Mouse (Mus musculus): ENCODE data around the gene Gm3854. TPM values are rescaled to one million over a fixed set of nuclear protein-coding genes. Genes with fewer than 3 reads are reported as not detected.
"Not testable (repeated sequence)": the region's sequence is repeated elsewhere in the genome, so short reads cannot be mapped to it uniquely, and the experiment has no call there.

The Gm3854 gene
- 0.19 TPM in 1 of 3 replicates, not detected in the others for total RNA-seq (2017)

- no peak for ATAC-seq (replicated peaks; ENCODE audit: insufficient number of reproducible peaks, low FRiP score, low TSS enrichment, poor library complexity, severe bottlenecking)
Measured at GRCm38 (mm10) chr7:6343501-6344071, at the start of gene Gm3854. Gene Gm3854, plus strand, starts transcription at chr7:6343759.

- not testable (repeated sequence) for ATAC-seq (replicated peaks; ENCODE audit: insufficient number of reproducible peaks, low FRiP score, low TSS enrichment, poor library complexity, severe bottlenecking)
Measured at GRCm38 (mm10) chr7:6300796-6301195, 42.8 kb upstream of the Gm3854 start.

GRCm38 (mm10) chr7:6330458-6331232 is 12.9 kb upstream of the Gm3854 start:
- peak; percentile 23 for ATAC-seq (replicated peaks; ENCODE audit: insufficient number of reproducible peaks, low FRiP score, low TSS enrichment, poor library complexity, severe bottlenecking)

GRCm38 (mm10) chr7:6331233-6331956 is 12.2 kb upstream of the Gm3854 start, which contains the start of gene Zfp583:
Gene Zfp583, minus strand, starts transcription at chr7:6331285.
- peak; percentile 80 for ATAC-seq (replicated peaks; ENCODE audit: insufficient number of reproducible peaks, low FRiP score, low TSS enrichment, poor library complexity, severe bottlenecking)

- ATAC-seq (replicated peaks; ENCODE audit: insufficient number of reproducible peaks, low FRiP score, low TSS enrichment, poor library complexity, severe bottlenecking) = no peak
Measured at GRCm38 (mm10) chr7:6339865-6340264, 3.7 kb upstream of the Gm3854 start.

DNA sequence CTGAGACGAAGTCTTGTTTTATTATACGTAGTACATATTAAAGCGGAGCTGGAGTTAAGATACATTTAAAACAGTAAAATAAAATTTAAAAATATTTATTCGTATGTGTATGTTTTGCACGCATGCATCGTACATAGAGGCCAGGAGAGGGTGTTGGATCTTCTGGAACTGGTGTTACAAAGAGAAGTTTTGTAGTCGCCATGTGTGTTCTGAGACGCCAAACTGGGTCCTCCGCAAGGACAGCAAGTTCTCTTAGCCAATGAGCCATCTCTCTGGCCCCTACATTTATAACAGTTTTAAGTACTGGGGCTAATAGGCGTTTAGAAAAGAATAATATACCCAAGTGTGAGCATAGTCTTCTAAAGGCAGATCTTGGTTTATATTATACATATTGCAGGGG is 565 bp downstream of the Gm3854 start:
- no peak for ATAC-seq (replicated peaks; ENCODE audit: insufficient number of reproducible peaks, low FRiP score, low TSS enrichment, poor library complexity, severe bottlenecking)

DNA sequence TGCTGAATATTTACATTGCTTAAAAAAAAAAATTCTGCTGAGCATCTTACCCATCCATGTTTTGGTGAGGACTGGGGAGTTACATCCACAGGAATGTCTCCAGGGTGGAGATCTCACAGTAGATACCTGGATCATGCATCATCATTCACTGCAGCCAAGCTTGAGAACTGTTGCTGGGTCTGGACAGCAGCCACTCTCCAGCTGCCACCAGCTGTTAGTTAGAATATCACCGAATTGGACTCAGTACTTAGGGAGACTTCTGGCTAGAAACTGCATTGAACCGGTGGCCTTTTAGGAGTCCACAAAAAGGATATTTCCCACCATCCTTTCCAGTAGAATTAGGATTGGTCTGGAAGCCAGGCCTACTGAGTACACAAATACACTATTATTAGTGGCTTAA is 14.6 kb downstream of the Gm3854 start:
- ATAC-seq (replicated peaks; ENCODE audit: insufficient number of reproducible peaks, low FRiP score, low TSS enrichment, poor library complexity, severe bottlenecking) = no peak

DNA sequence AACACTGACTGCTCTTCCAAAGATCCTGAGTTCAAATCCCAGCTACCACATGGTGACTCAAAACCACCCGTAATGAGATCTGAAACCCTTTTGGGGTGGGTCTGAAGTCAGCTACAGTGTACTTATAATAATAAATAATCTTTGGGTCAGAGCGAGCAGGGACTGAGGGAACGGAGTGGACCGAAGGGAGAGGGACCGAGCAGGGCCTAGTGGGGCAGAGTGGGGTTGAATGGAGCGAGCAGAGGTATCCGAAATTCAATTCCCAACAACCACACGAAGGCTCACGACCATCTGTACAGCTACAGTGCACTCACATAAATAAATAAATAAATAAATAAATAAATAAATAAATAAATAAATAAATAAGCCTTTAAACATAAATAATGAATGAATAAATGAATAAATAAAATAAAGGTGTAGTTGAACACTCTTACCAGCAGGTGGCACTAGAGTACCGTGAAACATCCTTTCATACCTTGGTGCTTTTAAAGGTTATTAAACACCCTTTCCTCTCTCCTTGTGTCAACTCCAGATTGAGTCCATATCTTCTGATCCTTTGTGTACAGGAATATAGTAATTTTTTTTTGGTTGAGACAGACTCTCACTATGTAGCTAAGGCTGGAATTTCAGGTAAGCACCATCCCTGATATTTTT is 15.5 kb downstream of the Gm3854 start:
- no peak for ATAC-seq (replicated peaks; ENCODE audit: insufficient number of reproducible peaks, low FRiP score, low TSS enrichment, poor library complexity, severe bottlenecking)

GRCm38 (mm10) chr7:6360477-6361060 is 17.0 kb downstream of the Gm3854 start:
- ATAC-seq (replicated peaks; ENCODE audit: insufficient number of reproducible peaks, low FRiP score, low TSS enrichment, poor library complexity, severe bottlenecking) = no peak

DNA sequence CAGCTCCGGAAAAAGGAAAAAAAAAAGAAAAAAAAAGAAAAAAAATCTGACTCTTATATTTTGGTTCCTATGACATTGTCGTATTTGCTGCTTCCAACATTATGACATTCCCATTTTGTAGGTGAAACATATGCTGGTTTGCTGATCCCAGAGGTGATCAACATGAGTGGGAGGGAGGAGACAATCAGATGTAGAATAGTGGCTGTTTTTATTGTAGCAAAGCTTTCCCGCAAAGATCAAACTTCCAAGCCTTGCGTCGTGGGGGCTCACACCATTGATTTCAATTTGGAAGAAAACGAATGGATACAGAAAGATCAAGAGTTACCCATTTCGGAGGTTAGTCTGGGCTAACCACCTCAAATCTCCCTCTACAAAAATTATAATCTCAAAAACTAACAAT is 18.2 kb downstream of the Gm3854 start:
- ATAC-seq (replicated peaks; ENCODE audit: insufficient number of reproducible peaks, low FRiP score, low TSS enrichment, poor library complexity, severe bottlenecking) = no peak

GRCm38 (mm10) chr7:6362268-6363046 is 18.9 kb downstream of the Gm3854 start:
- peak; percentile 86 for ATAC-seq (replicated peaks; ENCODE audit: insufficient number of reproducible peaks, low FRiP score, low TSS enrichment, poor library complexity, severe bottlenecking)

DNA sequence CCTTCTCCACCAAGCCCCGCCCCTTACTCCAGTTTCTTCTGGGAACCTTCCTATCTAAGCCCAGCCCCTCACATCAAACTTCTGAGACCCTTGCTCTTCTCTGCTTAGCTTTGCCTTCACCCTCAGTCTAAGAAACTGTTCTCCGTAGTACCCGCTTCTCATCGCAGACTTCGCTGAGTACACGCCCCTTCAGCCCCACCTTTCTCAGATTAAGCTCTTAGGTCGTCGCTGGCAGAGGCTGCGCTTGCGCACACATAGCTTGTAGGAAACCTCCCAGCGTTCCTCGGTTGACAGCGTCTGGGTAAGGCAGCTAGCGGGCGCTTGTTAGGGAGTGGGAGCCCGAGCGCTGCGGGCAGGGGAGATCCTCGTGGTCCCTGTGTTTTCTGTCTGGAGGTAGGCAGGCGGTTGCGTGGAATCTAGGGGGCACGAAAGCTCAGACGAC is 19.5 kb downstream of the Gm3854 start, which contains the start of gene Zfp78:
Gene Zfp78 (plus strand): TSS at position 234 of the 442 bp plus-strand sequence.
- peak; percentile 52 for ATAC-seq (replicated peaks; ENCODE audit: insufficient number of reproducible peaks, low FRiP score, low TSS enrichment, poor library complexity, severe bottlenecking)

- no peak for ATAC-seq (replicated peaks; ENCODE audit: insufficient number of reproducible peaks, low FRiP score, low TSS enrichment, poor library complexity, severe bottlenecking)
Measured at GRCm38 (mm10) chr7:6364761-6365160, 21.2 kb downstream of the Gm3854 start.

DNA sequence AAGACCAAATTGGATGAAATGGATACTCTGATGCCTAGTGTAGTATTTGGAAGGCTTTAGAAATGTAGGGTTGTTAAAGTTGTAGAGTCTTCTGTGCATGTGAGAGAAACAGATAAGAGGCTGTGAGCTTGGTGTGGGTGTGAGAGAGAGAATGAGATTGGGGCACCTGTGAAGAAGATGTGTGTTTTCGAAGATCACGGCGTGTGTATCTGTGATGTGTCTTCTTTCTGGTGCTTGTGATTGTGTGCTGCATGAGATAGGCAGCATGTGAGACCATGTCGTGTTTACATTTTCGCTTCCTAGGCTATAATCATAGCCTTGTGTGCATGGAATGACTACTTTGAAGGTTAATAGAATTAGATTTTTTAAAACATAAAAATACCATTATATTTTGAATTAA is 23.6 kb downstream of the Gm3854 start:
- no peak for ATAC-seq (replicated peaks; ENCODE audit: insufficient number of reproducible peaks, low FRiP score, low TSS enrichment, poor library complexity, severe bottlenecking)

- not testable (repeated sequence) for ATAC-seq (replicated peaks; ENCODE audit: insufficient number of reproducible peaks, low FRiP score, low TSS enrichment, poor library complexity, severe bottlenecking)
Measured at GRCm38 (mm10) chr7:6368146-6368545, 24.6 kb downstream of the Gm3854 start.

DNA sequence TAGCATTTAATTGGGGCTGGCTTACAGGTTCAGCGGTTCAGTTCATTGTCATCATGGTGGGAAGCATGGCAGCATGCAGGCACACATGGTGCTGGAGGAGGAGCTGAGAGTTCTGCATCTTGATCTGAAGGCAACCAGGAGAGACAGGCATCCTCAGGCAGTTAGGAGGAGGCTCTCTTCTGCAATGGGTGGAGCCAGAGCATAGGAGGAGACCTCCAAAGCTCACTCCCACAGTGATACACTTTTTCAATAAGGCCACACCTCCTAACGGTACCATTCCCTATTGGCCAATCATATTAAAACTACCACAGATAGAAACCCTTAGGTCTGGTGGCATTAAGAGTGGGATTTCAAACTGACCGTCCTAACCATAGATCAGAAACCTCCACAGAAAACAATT is 25.9 kb downstream of the Gm3854 start:
- no peak for ATAC-seq (replicated peaks; ENCODE audit: insufficient number of reproducible peaks, low FRiP score, low TSS enrichment, poor library complexity, severe bottlenecking)

GRCm38 (mm10) chr7:6372993-6373392 is 29.4 kb downstream of the Gm3854 start:
- ATAC-seq (replicated peaks; ENCODE audit: insufficient number of reproducible peaks, low FRiP score, low TSS enrichment, poor library complexity, severe bottlenecking) = no peak

DNA sequence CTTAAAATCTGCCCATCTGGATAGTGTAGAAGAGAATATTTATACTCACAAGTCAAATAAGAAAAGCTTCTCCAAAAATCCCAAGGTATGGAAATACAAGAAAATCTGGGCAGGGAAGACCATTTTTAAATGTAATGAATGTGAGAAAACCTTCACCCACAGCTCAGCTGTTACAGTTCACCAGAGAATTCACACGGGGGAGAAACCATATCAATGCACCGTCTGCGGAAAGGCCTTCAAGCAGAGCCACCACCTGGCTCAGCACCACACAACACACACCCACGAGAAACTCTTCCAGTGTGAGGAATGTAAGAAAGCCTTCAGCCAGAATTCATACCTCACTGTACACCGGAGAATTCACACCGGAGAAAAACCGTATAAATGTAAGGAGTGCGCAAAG is 34.9 kb downstream of the Gm3854 start:
- no peak for ATAC-seq (replicated peaks; ENCODE audit: insufficient number of reproducible peaks, low FRiP score, low TSS enrichment, poor library complexity, severe bottlenecking)
